Mouse (Mus musculus): ENCODE measurements around the gene Zfp672. TPM values are rescaled to one million over a fixed set of nuclear protein-coding genes. Genes with fewer than 3 reads are reported as not detected.

The Zfp672 gene
- polyA plus RNA-seq, 1 experiment from 2014 or later: 40.6 TPM

Other genes with a start within 250 kb of the Zfp672 start
- gene Gm12248, start 237.2 kb downstream of the Zfp672 start, polyA plus RNA-seq (2015; fragmentation: Nextera tagmentation; extraction: Ambion mirVana): 0.15 and 0.18 TPM in 2 replicates
- 115 and 116 TPM in 2 replicates for gene Cnot8, start 226.2 kb downstream of the Zfp672 start, polyA plus RNA-seq (2015; fragmentation: Nextera tagmentation; extraction: Ambion mirVana)
- gene Gemin5, start 161.8 kb downstream of the Zfp672 start, polyA plus RNA-seq (2015; fragmentation: Nextera tagmentation; extraction: Ambion mirVana): 14.0 and 15.1 TPM in 2 replicates
- gene Mrpl22, start 158.7 kb downstream of the Zfp672 start, polyA plus RNA-seq (2015; fragmentation: Nextera tagmentation; extraction: Ambion mirVana): 93.1 and 95.2 TPM in 2 replicates
- gene Igtp, start 130.8 kb downstream of the Zfp672 start, polyA plus RNA-seq (2015; fragmentation: Nextera tagmentation; extraction: Ambion mirVana): 1.3 and 1.9 TPM in 2 replicates
- 1.2 and 2.0 TPM in 2 replicates for gene Irgm2, start 130.7 kb downstream of the Zfp672 start, polyA plus RNA-seq (2015; fragmentation: Nextera tagmentation; extraction: Ambion mirVana)
- not detected in 2 replicates for gene 4930438A08Rik, start 55.5 kb downstream of the Zfp672 start, polyA plus RNA-seq (2015; fragmentation: Nextera tagmentation; extraction: Ambion mirVana)
- 30.5 and 32.5 TPM in 2 replicates for gene Zfp692, start 23.3 kb downstream of the Zfp672 start, polyA plus RNA-seq (2015; fragmentation: Nextera tagmentation; extraction: Ambion mirVana)
- 53.4 and 55.8 TPM in 2 replicates for gene Sh3bp5l, start 385 bp upstream of the Zfp672 start, polyA plus RNA-seq (2015; fragmentation: Nextera tagmentation; extraction: Ambion mirVana)
- gene Lypd8, start 48.7 kb upstream of the Zfp672 start, polyA plus RNA-seq (2015; fragmentation: Nextera tagmentation; extraction: Ambion mirVana): 0.31 TPM in 1 of 2 replicates, not detected in the other
- not detected in 2 replicates for gene 1810065E05Rik, start 90.8 kb upstream of the Zfp672 start, polyA plus RNA-seq (2015; fragmentation: Nextera tagmentation; extraction: Ambion mirVana)
- gene Gm12253, start 102.2 kb upstream of the Zfp672 start, polyA plus RNA-seq (2015; fragmentation: Nextera tagmentation; extraction: Ambion mirVana): not detected in 2 replicates
- gene Lypd9, start 122.6 kb upstream of the Zfp672 start, polyA plus RNA-seq (2015; fragmentation: Nextera tagmentation; extraction: Ambion mirVana): not detected in 2 replicates
- not detected in 2 replicates for gene Olfr30, start 131.9 kb upstream of the Zfp672 start, polyA plus RNA-seq (2015; fragmentation: Nextera tagmentation; extraction: Ambion mirVana)
- gene Olfr332, start 162.2 kb upstream of the Zfp672 start, polyA plus RNA-seq (2015; fragmentation: Nextera tagmentation; extraction: Ambion mirVana): not detected in 2 replicates
- gene Olfr331, start 172.2 kb upstream of the Zfp672 start, polyA plus RNA-seq (2015; fragmentation: Nextera tagmentation; extraction: Ambion mirVana): not detected in 2 replicates
- not detected in 2 replicates for gene Olfr330, start 204.5 kb upstream of the Zfp672 start, polyA plus RNA-seq (2015; fragmentation: Nextera tagmentation; extraction: Ambion mirVana)
- not detected in 2 replicates for gene Olfr329-ps, start 216.1 kb upstream of the Zfp672 start, polyA plus RNA-seq (2015; fragmentation: Nextera tagmentation; extraction: Ambion mirVana)
- 0.06 and 0.12 TPM in 2 replicates for gene Olfr328, start 225.3 kb upstream of the Zfp672 start, polyA plus RNA-seq (2015; fragmentation: Nextera tagmentation; extraction: Ambion mirVana)
- gene Olfr224, start 240.2 kb upstream of the Zfp672 start, polyA plus RNA-seq (2015; fragmentation: Nextera tagmentation; extraction: Ambion mirVana): not detected in 2 replicates
- gene Olfr325, start 247.4 kb upstream of the Zfp672 start, polyA plus RNA-seq (2015; fragmentation: Nextera tagmentation; extraction: Ambion mirVana): not detected in 2 replicates